Mouse (Mus musculus): ENCODE data around the gene Arhgap32.

DNA sequence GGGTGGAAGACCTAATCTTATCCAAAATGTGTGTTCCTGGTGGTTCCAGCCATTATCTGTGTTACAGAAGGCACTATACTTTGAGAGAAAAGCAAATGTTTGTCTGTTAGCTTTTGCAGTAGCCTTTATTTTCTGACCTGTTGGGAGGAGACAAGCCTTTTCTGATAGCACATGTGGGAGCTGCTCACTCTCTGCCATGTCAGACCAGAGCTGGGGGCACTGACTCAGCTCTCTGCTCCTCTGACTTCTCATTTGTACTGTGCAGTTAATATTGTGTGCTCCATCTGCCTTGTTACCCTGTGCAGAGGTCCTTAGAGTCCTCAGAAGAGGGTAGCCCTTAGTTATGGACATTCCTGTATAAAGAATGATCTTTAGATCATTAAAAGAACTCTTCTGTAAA lies 2.5 kb downstream of the Arhgap32 start:
- TF ChIP-seq CTCF (IDR thresholded peaks at IDR 0.05; ENCODE audit: borderline replicate concordance, control insufficient read depth, extremely low read depth, insufficient read depth, low read length, poor library complexity) = no peak
- TF ChIP-seq POLR2A (IDR thresholded peaks at IDR 0.05; ENCODE audit: control insufficient read depth, extremely low read depth, insufficient read depth, low read length, poor library complexity) = no peak
